Mouse (Mus musculus) lung, embryonic 16.5 days (tissue): ENCODE measurements around the gene Apbb2. TPM values are rescaled to one million over a fixed set of nuclear protein-coding genes. Genes with fewer than 3 reads are reported as not detected.

Experiments
- ATAC-seq: fragments of 200-750 bp; cut with Nextera tagmentation; 2 replicates; pipeline ENCODE4 v1.8.0; 2017; ENCODE audit warnings: low read depth, mild to moderate bottlenecking, moderate library complexity
- H3K27ac ChIP-seq: fragments of 300-500 bp; sonication (generic); 2 replicates; pipeline ENCODE4 v1.5.1; 2014; ENCODE audit warnings: mild to moderate bottlenecking, control low read depth, low read length
- H3K27me3 ChIP-seq: fragments of 300-500 bp; sonication (generic); 2 replicates; pipeline ENCODE4 v1.6.1; 2014; ENCODE audit warnings: low read depth, low read length, mixed read lengths; ENCODE audit not compliant: control insufficient read depth, insufficient read depth
- H3K36me3 ChIP-seq: fragments of 300-500 bp; sonication (generic); 2 replicates; pipeline ENCODE4 v1.6.1; 2014; ENCODE audit warnings: low read length; ENCODE audit not compliant: control insufficient read depth, insufficient read depth
- H3K4me1 ChIP-seq: fragments of 300-500 bp; sonication (generic); replicated peaks from 2 replicates; pipeline ENCODE4 v1.6.1; 2014; ENCODE audit warnings: low read length, mixed read lengths; ENCODE audit not compliant: control insufficient read depth, insufficient read depth
- H3K4me2 ChIP-seq: fragments of 300-500 bp; sonication (generic); 2 replicates; pipeline ENCODE4 v1.6.1; 2014; ENCODE audit warnings: low read depth, low read length, control low read depth
- H3K4me3 ChIP-seq: fragments of 300-500 bp; sonication (generic); 2 replicates; pipeline ENCODE4 v1.5.1; 2014; ENCODE audit warnings: mild to moderate bottlenecking, low read length, control low read depth
- H3K9ac ChIP-seq: fragments of 300-500 bp; sonication (generic); 2 replicates; pipeline ENCODE4 v1.6.1; 2014; ENCODE audit warnings: low read length, control low read depth
- H3K9me3 ChIP-seq: fragments of 300-500 bp; sonication (generic); 2 replicates; pipeline ENCODE4 v1.6.1; 2016; ENCODE audit warnings: low read length; ENCODE audit not compliant: control insufficient read depth
- WGBS: fragments of 180-500 bp; shearing (Covaris S2); extraction: QIAGEN DNeasy Blood & Tissue Kit; methylation state at CpG from one replicate; pipeline ENCODE4 v1.1.7; 2014; 5-methylcytosine and 5-hydroxymethylcytosine counted together
- polyA plus RNA-seq: library from polyadenylated mRNA; unstranded; fragments of >200 nt; fragmentation: Nextera tagmentation; extraction: Ambion mirVana; gene quantifications from 2 replicates; pipeline ENCODE4 v1.2.1, GENCODE M21; 2015

Gene Apbb2
- polyA plus RNA-seq, 1 experiment from 2014 or later = 56.7 TPM

GRCm38 (mm10) chr5:66374413-66374812, 244.2 kb downstream of the Apbb2 start:
- Histone ChIP-seq H3K36me3 (no peaks in the 10 kb centered on the region), H3K27me3 (no peaks in the 10 kb centered on the region), H3K9me3 (no peaks in the 10 kb centered on the region), H3K4me1 (no peaks in the 10 kb centered on the region), H3K4me2 (no peak overlapping the region), H3K4me3 (no peak overlapping the region), H3K9ac (no peak overlapping the region), H3K27ac (no peak overlapping the region)
- WGBS = 88% methylated on average over 4 of the region's 4 CpGs
- ATAC-seq = no peak

GRCm38 (mm10) chr5:66373515-66374164, 244.9 kb downstream of the Apbb2 start:
- Histone ChIP-seq H3K4me2 (no peak overlapping the region), H3K36me3 (no peaks in the 10 kb centered on the region), H3K27me3 (no peaks in the 10 kb centered on the region), H3K9me3 (no peaks in the 10 kb centered on the region), H3K27ac (no peak overlapping the region), H3K4me1 (no peaks in the 10 kb centered on the region), H3K9ac (no peak overlapping the region), H3K4me3 (no peak overlapping the region)
- WGBS = 80% methylated on average over 13 of the region's 13 CpGs
- no peak for ATAC-seq

- Histone ChIP-seq H3K4me3 (no peak overlapping the region), H3K27me3 (no peaks in the 10 kb centered on the region), H3K4me2 (no peak overlapping the region), H3K9ac (no peak overlapping the region), H3K27ac (no peak overlapping the region), H3K36me3 (no peaks in the 10 kb centered on the region; the same call in 1 of the 2 replicates), H3K9me3 (no peaks in the 10 kb centered on the region), H3K4me1 (no peaks in the 10 kb centered on the region)
- ATAC-seq = no peak
Measured at GRCm38 (mm10) chr5:66371131-66371530, 247.5 kb downstream of the Apbb2 start.

GRCm38 (mm10) chr5:66368966-66369365, 249.6 kb downstream of the Apbb2 start:
- Histone ChIP-seq H3K9me3 (no peaks in the 10 kb centered on the region), H3K4me2 (no peak overlapping the region), H3K36me3 (no peaks in the 10 kb centered on the region; the same call in 1 of the 2 replicates), H3K27ac (no peak overlapping the region), H3K4me1 (no peaks in the 10 kb centered on the region), H3K4me3 (no peak overlapping the region), H3K9ac (no peak overlapping the region), H3K27me3 (no peaks in the 10 kb centered on the region)
- WGBS = 38% methylated on average over 7 of the region's 7 CpGs
- no peak for ATAC-seq

- WGBS = 86% methylated on average over 11 of the region's 11 CpGs
- H3K27ac ChIP-seq = no peak overlapping the region
- no peak for ATAC-seq
- H3K9me3 ChIP-seq = no peaks in the 10 kb centered on the region
- H3K36me3 ChIP-seq = no peaks in the 10 kb centered on the region; the same call in 1 of the 2 replicates
- no peak overlapping the region for H3K4me2 ChIP-seq
- H3K4me3 ChIP-seq = no peak overlapping the region
- no peak overlapping the region for H3K9ac ChIP-seq
- no peaks in the 10 kb centered on the region for H3K27me3 ChIP-seq
- H3K4me1 ChIP-seq = peaks cover 4% of the 10 kb centered on the region; the same call in 1 of the 2 replicates
Measured at GRCm38 (mm10) chr5:66367641-66368040, 250.9 kb downstream of the Apbb2 start.

- H3K27ac ChIP-seq = no peak overlapping the region
- no peaks in the 10 kb centered on the region for H3K27me3 ChIP-seq
- H3K9ac ChIP-seq = no peak overlapping the region
- peak; percentile 54; the same call in 1 of the 2 replicates for ATAC-seq
- H3K9me3 ChIP-seq = no peaks in the 10 kb centered on the region
- H3K4me2 ChIP-seq = no peak overlapping the region
- H3K36me3 ChIP-seq = no peaks in the 10 kb centered on the region; the same call in 1 of the 2 replicates
- H3K4me3 ChIP-seq = no peak overlapping the region
- WGBS = 41% methylated on average over 18 of the region's 18 CpGs
- H3K4me1 ChIP-seq = peaks cover 4% of the 10 kb centered on the region; the same call in 1 of the 2 replicates
Measured at GRCm38 (mm10) chr5:66363274-66364261, 255.0 kb downstream of the Apbb2 start.

GRCm38 (mm10) chr5:66360739-66361138, 257.8 kb downstream of the Apbb2 start:
- Histone ChIP-seq H3K9ac (no peak overlapping the region), H3K9me3 (no peaks in the 10 kb centered on the region), H3K4me3 (no peak overlapping the region), H3K4me2 (no peak overlapping the region), H3K27ac (no peak overlapping the region), H3K36me3 (no peaks in the 10 kb centered on the region; the same call in 1 of the 2 replicates), H3K27me3 (no peaks in the 10 kb centered on the region), H3K4me1 (peaks cover 4% of the 10 kb centered on the region; the same call in 1 of the 2 replicates)
- no peak for ATAC-seq
- 80% methylated on average over 9 of the region's 9 CpGs for WGBS

- ATAC-seq = no peak
- 85% methylated on average over 15 of the region's 15 CpGs for WGBS
- no peaks in the 10 kb centered on the region for H3K27me3 ChIP-seq
- peaks cover 4% of the 10 kb centered on the region; the same call in 1 of the 2 replicates for H3K4me1 ChIP-seq
- no peaks in the 10 kb centered on the region for H3K36me3 ChIP-seq
- H3K9ac ChIP-seq = no peak overlapping the region
- H3K4me2 ChIP-seq = no peak overlapping the region
- no peak overlapping the region for H3K4me3 ChIP-seq
- no peak overlapping the region for H3K27ac ChIP-seq
- H3K9me3 ChIP-seq = no peaks in the 10 kb centered on the region
Measured at GRCm38 (mm10) chr5:66359742-66360423, 258.7 kb downstream of the Apbb2 start.

- no peaks in the 10 kb centered on the region for H3K9me3 ChIP-seq
- ATAC-seq = no peak
- H3K4me3 ChIP-seq = no peak overlapping the region
- H3K9ac ChIP-seq = no peak overlapping the region
- no peaks in the 10 kb centered on the region for H3K27me3 ChIP-seq
- H3K27ac ChIP-seq = no peak overlapping the region
- WGBS = 81% methylated on average over 3 of the region's 3 CpGs
- no peak overlapping the region for H3K4me2 ChIP-seq
- H3K4me1 ChIP-seq = no peaks in the 10 kb centered on the region
- H3K36me3 ChIP-seq = no peaks in the 10 kb centered on the region
Measured at GRCm38 (mm10) chr5:66355147-66355546, 263.4 kb downstream of the Apbb2 start.
